Mouse (Mus musculus): Measurements from ENCODE around the gene Gh. TPM values are rescaled to one million over a fixed set of nuclear protein-coding genes. Genes with fewer than 3 reads are reported as not detected.
A peak's percentile ranks its signal among the peaks of the same experiment; 100 is the strongest.

Gene Gh
- polyA plus RNA-seq, 1 experiment from 2014 or later: not detected

DNA sequence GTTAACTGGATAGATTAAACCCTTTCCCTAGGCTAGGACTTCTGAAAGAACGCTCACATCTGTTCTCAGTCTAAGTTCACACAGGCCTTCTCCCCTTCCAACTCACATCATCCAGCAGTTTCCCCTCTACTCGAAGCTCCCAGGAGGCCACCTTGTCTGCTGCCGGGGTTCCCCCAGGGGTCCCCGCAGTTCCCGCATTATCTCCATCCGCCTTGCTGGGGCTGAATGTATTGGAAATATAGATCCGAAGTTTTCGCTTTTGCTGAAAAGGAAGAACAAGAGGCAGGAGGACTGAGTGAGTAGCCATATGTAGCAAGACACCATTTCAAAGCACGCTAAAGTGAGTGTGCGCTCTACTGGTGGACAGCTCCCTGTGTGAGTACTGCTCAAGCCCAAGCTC, 35.2 kb downstream of the Gh start:
- Histone ChIP-seq H3K4me2 (no peak overlapping the region), H3K4me3 (no peak overlapping the region), H3K4me1 (replicated peaks) (peaks cover 45% of the 10 kb centered on the region), H3K36me3 (peaks cover 59% of the 10 kb centered on the region), H3K27ac (no peak overlapping the region), H3K9ac (no peak overlapping the region), H3K27me3 (no peaks in the 10 kb centered on the region), H3K9me3 (no peaks in the 10 kb centered on the region)
- no peak for ATAC-seq (ENCODE audit: low FRiP score)
- WGBS: 92% methylated on average over 10 of the region's 10 CpGs

DNA sequence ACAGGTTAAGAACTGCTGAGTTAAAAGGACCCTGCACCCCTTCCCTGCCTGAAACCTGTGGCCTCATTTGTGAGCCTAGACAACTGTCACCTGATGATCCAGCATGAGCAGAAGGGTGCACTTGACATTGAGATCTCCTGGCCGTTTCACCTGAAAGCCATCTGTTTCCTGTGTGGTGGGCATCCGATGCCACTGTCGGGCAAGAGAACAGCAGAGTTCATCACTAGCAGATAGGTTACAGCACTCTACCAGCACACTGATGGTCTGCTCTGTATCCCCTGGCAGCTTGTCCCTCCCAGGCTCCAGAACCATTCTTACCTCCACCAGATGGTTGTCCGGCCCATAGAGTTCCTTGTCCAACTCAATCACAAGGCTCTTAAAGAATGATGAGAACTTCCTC, 36.1 kb downstream of the Gh start:
- Histone ChIP-seq H3K27me3 (no peaks in the 10 kb centered on the region), H3K4me1 (replicated peaks) (peaks cover 36% of the 10 kb centered on the region), H3K4me2 (no peak overlapping the region), H3K9me3 (no peaks in the 10 kb centered on the region), H3K9ac (no peak overlapping the region), H3K27ac (no peak overlapping the region), H3K36me3 (peaks cover 68% of the 10 kb centered on the region), H3K4me3 (no peak overlapping the region)
- no peak for ATAC-seq (ENCODE audit: low FRiP score)
- 97% methylated on average over 4 of the region's 4 CpGs for WGBS

- WGBS: 95% methylated on average over 15 of the region's 15 CpGs
- H3K4me2 ChIP-seq: no peak overlapping the region
- H3K27me3 ChIP-seq: no peaks in the 10 kb centered on the region
- no peak overlapping the region for H3K27ac ChIP-seq
- peaks cover 69% of the 10 kb centered on the region for H3K36me3 ChIP-seq
- ATAC-seq (ENCODE audit: low FRiP score): no peak
- H3K4me1 ChIP-seq (replicated peaks): peaks cover 31% of the 10 kb centered on the region
- H3K4me3 ChIP-seq: no peak overlapping the region
- no peaks in the 10 kb centered on the region for H3K9me3 ChIP-seq
- H3K9ac ChIP-seq: no peak overlapping the region
These were observed 36.7 kb downstream of the Gh start for GRCm38 (mm10) chr11:106264988-106265387.

- WGBS: 93% methylated on average over 9 of the region's 9 CpGs
- no peak overlapping the region for H3K4me2 ChIP-seq
- no peaks in the 10 kb centered on the region for H3K27me3 ChIP-seq
- no peaks in the 10 kb centered on the region for H3K9me3 ChIP-seq
- H3K9ac ChIP-seq: no peak overlapping the region
- no peak overlapping the region for H3K27ac ChIP-seq
- H3K4me3 ChIP-seq: no peak overlapping the region
- no peak for ATAC-seq (ENCODE audit: low FRiP score)
- peaks cover 75% of the 10 kb centered on the region for H3K36me3 ChIP-seq
- H3K4me1 ChIP-seq (replicated peaks): peaks cover 24% of the 10 kb centered on the region
These were observed 37.7 kb downstream of the Gh start for GRCm38 (mm10) chr11:106263963-106264362.

GRCm38 (mm10) chr11:106260826-106261450, 40.7 kb downstream of the Gh start:
- 88% methylated on average over 14 of the region's 14 CpGs for WGBS
- Histone ChIP-seq H3K27me3 (no peaks in the 10 kb centered on the region), H3K9me3 (no peaks in the 10 kb centered on the region), H3K9ac (no peak overlapping the region), H3K4me2 (no peak overlapping the region), H3K4me1 (replicated peaks) (peaks cover 19% of the 10 kb centered on the region), H3K36me3 (peaks cover 69% of the 10 kb centered on the region), H3K4me3 (no peak overlapping the region), H3K27ac (no peak overlapping the region)
- ATAC-seq (ENCODE audit: low FRiP score): no peak

GRCm38 (mm10) chr11:106256775-106257174, 44.9 kb downstream of the Gh start:
- Histone ChIP-seq H3K36me3 (peaks cover 50% of the 10 kb centered on the region), H3K27ac (no peak overlapping the region), H3K9ac (peak overlapping the region; percentile 88), H3K27me3 (no peaks in the 10 kb centered on the region), H3K4me2 (peak overlapping the region; percentile 99), H3K4me3 (peak overlapping the region; percentile 84), H3K4me1 (replicated peaks) (peaks cover 29% of the 10 kb centered on the region), H3K9me3 (no peaks in the 10 kb centered on the region)
- no peak for ATAC-seq (ENCODE audit: low FRiP score)
- WGBS: 68% methylated on average over 5 of the region's 5 CpGs

DNA sequence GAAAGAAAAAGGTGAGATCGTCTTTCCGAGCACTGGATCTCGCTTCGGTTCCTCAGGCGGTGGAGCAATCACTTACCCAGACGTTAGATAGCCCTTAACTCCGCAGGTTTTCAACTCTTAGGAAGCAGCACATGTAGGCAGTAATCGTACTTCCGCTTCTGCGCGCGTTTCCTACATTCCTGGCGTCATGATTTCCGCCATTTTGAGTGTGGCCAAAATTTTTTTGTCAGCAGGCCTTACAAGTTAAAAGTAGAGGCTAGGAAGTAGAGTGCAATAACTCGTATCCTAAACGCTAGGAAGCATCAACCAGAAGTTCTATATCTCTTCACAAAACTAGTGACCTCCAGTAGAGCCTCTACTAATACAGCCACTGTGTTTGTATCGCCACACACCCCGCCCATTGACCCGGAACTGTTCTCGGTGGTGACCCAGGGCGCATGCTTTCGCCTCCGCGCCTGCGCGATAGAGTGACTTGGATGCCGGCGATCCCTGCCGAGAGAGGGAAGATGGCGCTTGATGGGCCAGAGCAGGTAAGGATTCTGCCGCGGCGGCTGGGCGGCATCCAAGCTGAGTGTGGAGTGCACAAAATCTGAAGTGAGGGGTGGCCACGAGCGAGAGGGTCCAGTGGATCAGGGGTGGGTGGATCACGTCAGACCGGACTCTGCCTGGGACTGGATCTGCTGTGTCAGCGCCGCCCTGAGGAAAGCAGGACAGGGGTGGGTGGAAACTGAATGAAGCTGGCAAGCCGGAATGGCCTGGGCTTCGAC, 45.8 kb downstream of the Gh start, which contains the start of the genes Ftsj3 and Psmc5:
TSS of gene Ftsj3 (minus strand) at position 395 of the 767 bp plus-strand sequence.
TSS of gene Psmc5 (plus strand) at position 470 of the 767 bp plus-strand sequence.
- H3K4me2 ChIP-seq: peak within 1 kb of the TSS; percentile 99
- peak within 1 kb of the TSS; percentile 84 for H3K4me3 ChIP-seq
- H3K9me3 ChIP-seq: no peaks in the 10 kb centered on the region
- peaks cover 50% of the 10 kb centered on the region for H3K36me3 ChIP-seq
- H3K27me3 ChIP-seq: no peaks in the 10 kb centered on the region
- ATAC-seq (ENCODE audit: low FRiP score): peak; percentile 97
- H3K27ac ChIP-seq: peak within 1 kb of the TSS; percentile 90
- under 1% methylated on average over 42 of the region's 42 CpGs for WGBS
- H3K4me1 ChIP-seq (replicated peaks): peaks cover 29% of the 10 kb centered on the region
- H3K9ac ChIP-seq: peak within 1 kb of the TSS; percentile 88

DNA sequence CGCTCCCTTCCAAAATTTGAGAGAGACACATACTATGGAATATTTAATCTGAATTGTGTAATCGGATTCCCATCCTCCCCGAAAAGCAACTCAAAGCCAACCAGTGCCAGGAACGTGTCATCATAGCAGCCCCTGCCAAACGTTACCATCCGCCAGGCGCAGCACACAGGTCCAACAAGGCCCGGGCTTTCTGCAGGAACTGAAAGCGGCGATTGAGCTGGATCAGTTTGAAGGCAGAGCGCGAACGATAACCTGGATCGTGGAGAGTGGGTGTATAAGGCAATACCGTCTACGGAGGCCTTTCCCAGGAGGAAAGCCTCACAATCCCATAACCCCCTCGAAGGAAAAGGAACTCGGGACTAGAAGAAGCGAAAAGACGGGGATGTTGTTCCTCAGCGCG, 46.5 kb downstream of the Gh start:
- Histone ChIP-seq H3K9me3 (no peaks in the 10 kb centered on the region), H3K4me2 (peak overlapping the region; percentile 99), H3K4me1 (replicated peaks) (peaks cover 29% of the 10 kb centered on the region), H3K27me3 (no peaks in the 10 kb centered on the region), H3K36me3 (peaks cover 53% of the 10 kb centered on the region), H3K27ac (no peak overlapping the region), H3K9ac (peak overlapping the region; percentile 88), H3K4me3 (peak overlapping the region; percentile 84)
- 4% methylated on average over 22 of the region's 22 CpGs for WGBS
- peak; percentile 1; the same call in 1 of the 2 replicates for ATAC-seq (ENCODE audit: low FRiP score)

- WGBS: 24% methylated on average over 2 of the region's 2 CpGs
- peaks cover 57% of the 10 kb centered on the region for H3K36me3 ChIP-seq
- H3K4me1 ChIP-seq (replicated peaks): peaks cover 29% of the 10 kb centered on the region
- peak overlapping the region; percentile 99 for H3K4me2 ChIP-seq
- no peak overlapping the region for H3K27ac ChIP-seq
- no peaks in the 10 kb centered on the region for H3K27me3 ChIP-seq
- ATAC-seq (ENCODE audit: low FRiP score): no peak
- H3K4me3 ChIP-seq: peak overlapping the region; percentile 84
- peak overlapping the region; percentile 88 for H3K9ac ChIP-seq
- H3K9me3 ChIP-seq: no peaks in the 10 kb centered on the region
These were observed 46.9 kb downstream of the Gh start for GRCm38 (mm10) chr11:106254767-106255166.

Other genes starting within 250 kb of the Gh start
- 8.1 and 8.4 TPM in 2 replicates for gene Taco1, start 235.8 kb downstream of the Gh start, polyA plus RNA-seq (2015; fragmentation: Nextera tagmentation; extraction: Ambion mirVana)
- gene Map3k3, start 217.3 kb downstream of the Gh start, polyA plus RNA-seq (2015; fragmentation: Nextera tagmentation; extraction: Ambion mirVana): 15.1 and 15.7 TPM in 2 replicates
- not detected in 2 replicates for gene Gm10840, start 141.0 kb downstream of the Gh start, polyA plus RNA-seq (2015; fragmentation: Nextera tagmentation; extraction: Ambion mirVana)
- 197 and 211 TPM in 2 replicates for gene Limd2, start 141.0 kb downstream of the Gh start, polyA plus RNA-seq (2015; fragmentation: Nextera tagmentation; extraction: Ambion mirVana)
- 31.2 and 34.2 TPM in 2 replicates for gene Strada, start 99.7 kb downstream of the Gh start, polyA plus RNA-seq (2015; fragmentation: Nextera tagmentation; extraction: Ambion mirVana)
- 97.0 and 106 TPM in 2 replicates for gene Ccdc47, start 85.5 kb downstream of the Gh start, polyA plus RNA-seq (2015; fragmentation: Nextera tagmentation; extraction: Ambion mirVana)
- 92.0 and 96.2 TPM in 2 replicates for gene Ddx42, start 84.9 kb downstream of the Gh start, polyA plus RNA-seq (2015; fragmentation: Nextera tagmentation; extraction: Ambion mirVana)
- 37.4 and 38.3 TPM in 2 replicates for gene Ftsj3, start 45.8 kb downstream of the Gh start, polyA plus RNA-seq (2015; fragmentation: Nextera tagmentation; extraction: Ambion mirVana)
- gene Psmc5, start 45.7 kb downstream of the Gh start, polyA plus RNA-seq (2015; fragmentation: Nextera tagmentation; extraction: Ambion mirVana): 339 and 341 TPM in 2 replicates
- 14.3 and 16.0 TPM in 2 replicates for gene Smarcd2, start 28.9 kb downstream of the Gh start, polyA plus RNA-seq (2015; fragmentation: Nextera tagmentation; extraction: Ambion mirVana)
- gene Tcam1, start 25.2 kb downstream of the Gh start, polyA plus RNA-seq (2015; fragmentation: Nextera tagmentation; extraction: Ambion mirVana): 0.12 and 0.21 TPM in 2 replicates
- 1.2 and 1.4 TPM in 2 replicates for gene Cd79b, start 12.9 kb upstream of the Gh start, polyA plus RNA-seq (2015; fragmentation: Nextera tagmentation; extraction: Ambion mirVana)
- gene Scn4a, start 51.4 kb upstream of the Gh start, polyA plus RNA-seq (2015; fragmentation: Nextera tagmentation; extraction: Ambion mirVana): 0.03 TPM in 1 of 2 replicates, not detected in the other
- gene Prr29, start 63.6 kb upstream of the Gh start, polyA plus RNA-seq (2015; fragmentation: Nextera tagmentation; extraction: Ambion mirVana): not detected in 2 replicates
- 12.8 and 13.8 TPM in 2 replicates for gene Icam2, start 86.2 kb upstream of the Gh start, polyA plus RNA-seq (2015; fragmentation: Nextera tagmentation; extraction: Ambion mirVana)
- gene Ern1, start 186.0 kb upstream of the Gh start, polyA plus RNA-seq (2015; fragmentation: Nextera tagmentation; extraction: Ambion mirVana): 5.9 and 6.1 TPM in 2 replicates

All from hindbrain, embryonic 13.5 days (tissue).